Comparison of ENCODE assay signal across 8 mouse cellular contexts in genomic region chr4:45972448-45972854, GRCm38 (mm10). TPM values are rescaled to one million over a fixed set of nuclear protein-coding genes. Genes with fewer than 3 reads are reported as not detected.
DNase-seq lines count a peak whose midpoint lies in the region; ATAC-seq and TF ChIP-seq lines count a peak whose summit lies in the region.

No protein-coding gene starts in this region.

- under 1% methylated on average over 53 of the region's 53 CpGs for WGBS in embryonic facial prominence, embryonic 10.5 days
- 0% methylated on average over 27 of the region's 53 CpGs for WGBS in hindbrain, embryonic 11.5 days

- peak; percentile 85 for ATAC-seq in hindbrain, embryonic 11.5 days (ENCODE audit: low FRiP score)
- peak; percentile 67 for ATAC-seq in megakaryocyte-erythroid progenitor cell, adult 5-6 weeks (replicated peaks; ENCODE audit: low FRiP score, low TSS enrichment, poor library complexity, severe bottlenecking)

- H3K4me2 ChIP-seq in hindbrain, embryonic 11.5 days (replicated peaks; ENCODE audit: low read depth, low read length) = peak overlapping the region; percentile 90

- intact Hi-C loops in left cerebral cortex, postnatal 25 days (cut with DNase I) = loop anchor here (5.0 kb wide), 2 partner anchors 65 to 155 kb away; partner anchors contain the start of gene Tmod1

- peaks cover 32% of the 10 kb centered on the region for H3K4me1 ChIP-seq in embryonic facial prominence, embryonic 10.5 days
- H3K4me1 ChIP-seq in hindbrain, embryonic 11.5 days (replicated peaks; ENCODE audit: control insufficient read depth, insufficient read depth, low read length) = peaks cover 6% of the 10 kb centered on the region
- H3K4me1 ChIP-seq in testis, adult 2 months (ENCODE audit: control insufficient read depth, insufficient read depth, low read length) = peaks cover 6% of the 10 kb centered on the region

- peaks cover 50% of the 10 kb centered on the region for H3K27me3 ChIP-seq in embryonic facial prominence, embryonic 10.5 days (replicated peaks; ENCODE audit: low read depth, poor library complexity, severe bottlenecking)
- peaks cover 8% of the 10 kb centered on the region for H3K27me3 ChIP-seq in hindbrain, embryonic 11.5 days (ENCODE audit: control insufficient read depth, insufficient read depth, low read length)
- no peaks in the 10 kb centered on the region for H3K27me3 ChIP-seq in testis, adult 2 months (ENCODE audit: control insufficient read depth, insufficient read depth, low read length)

- peak overlapping the region; percentile 69 for H3K27ac ChIP-seq in embryonic facial prominence, embryonic 10.5 days (replicated peaks)
- H3K27ac ChIP-seq in hindbrain, embryonic 11.5 days (ENCODE audit: low read depth, low read length) = no peak overlapping the region
- peak overlapping the region; percentile 91 for H3K27ac ChIP-seq in testis, adult 2 months (ENCODE audit: control insufficient read depth, insufficient read depth, low read depth, low read length)

- no peak for TF ChIP-seq CTCF in testis, adult 2 months (IDR thresholded peaks at IDR 0.05; ENCODE audit: control insufficient read depth, insufficient read depth, insufficient replicate concordance, low read depth, low read length)

- DNase-seq in gastrocnemius, postnatal 10 days = peak; percentile 70
- no peak for DNase-seq in gastrocnemius, adult 18-20 months (ENCODE audit: low spot score)
- DNase-seq in CD4-positive helper T cell, adult 2 months (ENCODE audit: low read depth, low spot score) = peak; percentile 52
- DNase-seq in embryonic facial prominence, embryonic 10.5 days (ENCODE audit: low spot score) = no peak
- peak; percentile 65 for DNase-seq in hindbrain, embryonic 11.5 days (ENCODE audit: low spot score)
- DNase-seq in left cerebral cortex, postnatal 25 days (ENCODE audit: low spot score in 2 of 2) = peak; percentile 68 to 72

- H3K4me3 ChIP-seq in embryonic facial prominence, embryonic 10.5 days = peak overlapping the region; percentile 84
- peak overlapping the region; percentile 85 for H3K4me3 ChIP-seq in hindbrain, embryonic 11.5 days (ENCODE audit: low read depth, low read length)
- H3K4me3 ChIP-seq in testis, adult 2 months (ENCODE audit: control insufficient read depth, low read depth, low read length) = peak overlapping the region; percentile 93

- peak; percentile 18; the same call in 1 of the 2 replicates for TF ChIP-seq POLR2A in testis, adult 2 months (IDR thresholded peaks at IDR 0.05; ENCODE audit: control insufficient read depth, low read depth, low read length)

- H3K9ac ChIP-seq in hindbrain, embryonic 11.5 days (ENCODE audit: low read depth, low read length) = peak overlapping the region; percentile 63

- no peaks in the 10 kb centered on the region for H3K36me3 ChIP-seq in embryonic facial prominence, embryonic 10.5 days (replicated peaks)
- no peaks in the 10 kb centered on the region for H3K36me3 ChIP-seq in hindbrain, embryonic 11.5 days (ENCODE audit: control insufficient read depth, insufficient read depth, low read length)
- H3K36me3 ChIP-seq in testis, adult 2 months (ENCODE audit: control insufficient read depth, insufficient read depth, low read length) = no peaks in the 10 kb centered on the region; the same call in 1 of the 2 replicates

- H3K9me3 ChIP-seq in embryonic facial prominence, embryonic 10.5 days = no peaks in the 10 kb centered on the region
- H3K9me3 ChIP-seq in hindbrain, embryonic 11.5 days (ENCODE audit: control insufficient read depth, low read length) = no peaks in the 10 kb centered on the region

RNA-seq across cellular contexts. Expression of gene Tdrd7, which starts 7.3 kb away (rescaled TPM):
- 10 to 100 TPM; 12.6 to 15.4 TPM for total RNA-seq in gastrocnemius, postnatal 10 days (2021)
- total RNA-seq in gastrocnemius, adult 18-20 months (2021) = 1 to 10 TPM; 7.3 to 9.7 TPM
- 5.4 and 6.0 TPM in 2 replicates for polyA plus RNA-seq in embryonic facial prominence, embryonic 10.5 days (2016; fragmentation: Nextera tagmentation; extraction: Ambion mirVana)
- polyA plus RNA-seq in hindbrain, embryonic 11.5 days (2014; fragmentation: Nextera tagmentation; extraction: Ambion mirVana) = 11.7 and 12.1 TPM in 2 replicates
- total RNA-seq in left cerebral cortex, postnatal 25 days (2021) = 10 to 100 TPM; 27.0 to 28.1 TPM
- total RNA-seq in megakaryocyte-erythroid progenitor cell, adult 5-6 weeks (2014; fragmentation: Nextera tagmentation) = 9.0 and 16.6 TPM in 2 replicates
- total RNA-seq in megakaryocyte-erythroid progenitor cell, adult 5-6 weeks (2017) = 7.7 and 10.3 TPM in 2 replicates
- 94.9 and 98.5 TPM in 2 replicates for polyA plus RNA-seq in testis, adult 2 months (2012; rRNA removed)

Comparison
In these comparisons a context has a peak if more than half of its experiments do, and no peak if none do; other contexts are left out.
1. DNase-seq: peak in gastrocnemius, postnatal 10 days (single experiment), CD4-positive helper T cell, adult 2 months (single experiment), hindbrain, embryonic 11.5 days (single experiment) and left cerebral cortex, postnatal 25 days (2 of 2); none in gastrocnemius, adult 18-20 months (single experiment) and embryonic facial prominence, embryonic 10.5 days (single experiment).
2. Peak in every context shown above with its lines, with median percentiles within 50 percentile points of each other: H3K4me3 ChIP-seq.